Mouse (Mus musculus): ENCODE measurements at regions not wholly inside any gene's neighbourhood (a gene's known extent, or its start where the extent isn't known, plus 50 kb on each side); places are given as distances from the start of the nearest gene placed in this dataset.
"Not testable (repeated sequence)": the region's sequence is repeated elsewhere in the genome, so short reads cannot be mapped to it uniquely, and the experiment has no call there.

DNA sequence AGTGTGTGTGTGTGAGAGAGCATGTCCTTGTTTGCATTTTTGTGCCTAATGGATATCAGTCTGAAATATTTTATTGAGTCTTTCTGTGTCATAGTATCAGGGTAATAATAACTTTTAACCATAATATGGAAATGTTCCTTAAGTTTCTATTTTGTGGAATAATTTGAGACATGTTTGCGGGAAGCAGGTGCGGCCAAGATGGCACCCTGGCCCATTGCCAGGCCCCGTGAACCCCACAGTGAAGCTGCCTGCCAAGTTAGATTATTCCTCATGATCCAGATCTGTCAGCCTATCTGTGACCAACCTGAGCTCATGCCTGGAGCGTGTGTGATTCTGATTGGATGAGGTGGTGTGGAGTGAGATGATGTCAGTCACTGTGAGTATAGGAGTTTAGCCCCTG, 772.2 kb upstream of the Pou3f2 start:
- Histone ChIP-seq H3K4me2 (ENCODE audit: low read depth, low read length) (no peak overlapping the region), H3K27me3 (ENCODE audit: control insufficient read depth, insufficient read depth, low read length) (no peaks in the 10 kb centered on the region), H3K36me3 (replicated peaks; ENCODE audit: control insufficient read depth, insufficient read depth, low read length) (no peaks in the 10 kb centered on the region), H3K27ac (ENCODE audit: low read depth) (no peak overlapping the region), H3K9ac (replicated peaks; ENCODE audit: low read depth, low read length) (no peak overlapping the region), H3K4me3 (ENCODE audit: low read depth, low read length) (no peak overlapping the region), H3K9me3 (replicated peaks; ENCODE audit: control insufficient read depth, low read length) (no peaks in the 10 kb centered on the region), H3K4me1 (ENCODE audit: control insufficient read depth, insufficient read depth) (no peaks in the 10 kb centered on the region)
- ATAC-seq (ENCODE audit: insufficient read depth, low read depth), result no peak
- TF ChIP-seq EP300 (IDR thresholded peaks at IDR 0.05; ENCODE audit: low read depth), result no peak
- no peak for TF ChIP-seq CTCF (IDR thresholded peaks at IDR 0.05; ENCODE audit: low read depth)
- no peak for DNase-seq (ENCODE audit: low spot score)
- WGBS, result 82% methylated on average over 4 of the region's 4 CpGs

DNA sequence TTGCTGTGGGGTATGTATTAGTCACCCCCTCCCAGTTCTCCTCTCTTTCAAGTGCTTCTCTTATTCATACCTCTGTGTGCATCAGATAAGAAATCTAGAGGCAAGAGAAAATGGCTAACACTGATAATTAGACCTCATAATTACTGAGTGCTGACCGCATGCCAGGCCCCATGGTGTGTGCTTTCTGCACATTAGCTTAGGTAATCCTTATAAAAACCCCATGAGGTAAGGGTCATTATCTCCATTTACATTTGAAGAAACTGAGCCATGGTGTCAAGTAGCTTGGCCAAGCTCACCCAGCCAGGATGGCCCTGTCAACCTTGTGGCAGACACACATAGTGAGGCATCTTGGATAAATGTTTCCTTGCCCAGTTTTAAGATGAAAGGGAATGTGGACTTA, 746.8 kb upstream of the Pou3f2 start:
- TF ChIP-seq EP300 (IDR thresholded peaks at IDR 0.05; ENCODE audit: low read depth), result no peak
- no peak for TF ChIP-seq CTCF (IDR thresholded peaks at IDR 0.05; ENCODE audit: low read depth)
- Histone ChIP-seq H3K27ac (ENCODE audit: low read depth) (no peak overlapping the region), H3K9me3 (replicated peaks; ENCODE audit: control insufficient read depth, low read length) (no peaks in the 10 kb centered on the region), H3K36me3 (replicated peaks; ENCODE audit: control insufficient read depth, insufficient read depth, low read length) (no peaks in the 10 kb centered on the region), H3K27me3 (ENCODE audit: control insufficient read depth, insufficient read depth, low read length) (no peaks in the 10 kb centered on the region), H3K9ac (replicated peaks; ENCODE audit: low read depth, low read length) (no peak overlapping the region), H3K4me1 (ENCODE audit: control insufficient read depth, insufficient read depth) (no peaks in the 10 kb centered on the region), H3K4me2 (ENCODE audit: low read depth, low read length) (no peak overlapping the region), H3K4me3 (ENCODE audit: low read depth, low read length) (no peak overlapping the region)
- WGBS, result 40% methylated on average over 1 of the region's 1 CpGs
- ATAC-seq (ENCODE audit: insufficient read depth, low read depth) (no peak), DNase-seq (ENCODE audit: low spot score) (no peak)

DNA sequence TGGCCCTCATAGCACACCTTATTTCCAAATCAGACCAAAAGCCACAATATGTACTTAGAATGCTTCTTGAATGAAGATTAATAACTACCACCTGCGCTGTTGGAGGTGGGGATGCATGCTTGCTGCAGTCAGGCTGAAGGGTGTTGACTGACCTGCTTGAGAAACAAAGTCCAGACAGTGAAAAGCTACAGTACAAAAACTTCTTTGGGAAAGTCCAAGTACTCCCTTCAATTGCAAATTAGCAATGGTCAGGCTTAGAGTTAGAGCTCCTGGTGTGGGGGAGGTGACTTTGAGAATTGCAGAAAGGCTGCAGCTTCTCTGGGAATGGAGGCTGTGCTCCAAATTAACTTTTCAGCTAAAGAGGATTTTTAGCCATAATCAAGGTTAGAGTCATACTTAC, 706.6 kb upstream of the Pou3f2 start:
- 84% methylated on average over 1 of the region's 1 CpGs for WGBS
- not testable (repeated sequence) for ATAC-seq (ENCODE audit: insufficient read depth, low read depth)

DNA sequence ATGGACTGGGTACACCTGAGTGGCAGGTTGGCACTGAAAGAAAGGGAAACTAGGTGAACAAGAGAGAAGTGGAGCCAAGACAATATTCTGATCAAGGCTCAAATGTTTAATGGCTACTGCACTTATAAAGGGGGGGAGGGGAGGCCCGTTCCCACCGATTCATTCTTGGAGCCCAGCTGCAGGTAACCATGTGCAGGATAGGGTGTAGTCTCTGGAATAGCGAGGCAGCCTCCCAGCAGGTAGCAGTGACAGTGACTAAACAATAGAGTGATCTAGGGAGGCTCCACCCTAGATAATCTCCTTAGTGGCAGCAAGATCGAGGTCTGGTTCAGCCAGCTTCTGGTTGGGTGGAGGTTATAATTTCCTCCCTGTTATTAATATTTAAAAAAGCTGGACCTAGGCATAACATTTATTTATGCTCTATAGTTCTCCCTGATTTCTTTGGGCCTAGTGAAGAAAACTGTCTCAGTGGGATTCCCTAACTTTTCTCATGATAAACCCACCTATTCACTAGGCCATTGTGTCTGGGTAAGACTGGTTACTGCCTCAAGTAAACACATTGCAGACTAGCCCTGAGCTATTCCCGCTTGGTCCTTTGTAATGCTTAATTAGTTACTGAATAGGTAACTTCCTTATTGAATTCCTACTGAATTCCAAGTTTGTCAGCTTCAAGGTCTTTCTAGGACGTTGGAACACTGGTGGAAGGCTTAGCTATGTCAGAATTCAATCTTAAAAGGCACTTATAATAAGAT, 705.4 kb upstream of the Pou3f2 start:
- DNase-seq (ENCODE audit: low spot score) (no peak), ATAC-seq (ENCODE audit: insufficient read depth, low read depth) (no peak)
- TF ChIP-seq CTCF (IDR thresholded peaks at IDR 0.05; ENCODE audit: low read depth), result no peak
- TF ChIP-seq EP300 (IDR thresholded peaks at IDR 0.05; ENCODE audit: low read depth), result no peak
- no peaks in the 10 kb centered on the region for H3K4me1 ChIP-seq (ENCODE audit: control insufficient read depth, insufficient read depth)
- no peak overlapping the region for H3K4me2 ChIP-seq (ENCODE audit: low read depth, low read length)
- no peak overlapping the region for H3K9ac ChIP-seq (replicated peaks; ENCODE audit: low read depth, low read length)
- no peaks in the 10 kb centered on the region for H3K9me3 ChIP-seq (replicated peaks; ENCODE audit: control insufficient read depth, low read length)
- no peaks in the 10 kb centered on the region for H3K27me3 ChIP-seq (ENCODE audit: control insufficient read depth, insufficient read depth, low read length)
- 63% methylated on average over 6 of the region's 6 CpGs for WGBS
- no peak overlapping the region for H3K27ac ChIP-seq (ENCODE audit: low read depth)
- no peaks in the 10 kb centered on the region for H3K36me3 ChIP-seq (replicated peaks; ENCODE audit: control insufficient read depth, insufficient read depth, low read length)
- H3K4me3 ChIP-seq (ENCODE audit: low read depth, low read length), result no peak overlapping the region

More for the DNA sequence above, 706.6 kb upstream of the Pou3f2 start:
- not testable (repeated sequence) for H3K27ac ChIP-seq (ENCODE audit: low read depth); H3K4me1 ChIP-seq (ENCODE audit: control insufficient read depth, insufficient read depth); H3K9ac ChIP-seq (replicated peaks; ENCODE audit: low read depth, low read length); H3K4me3 ChIP-seq (ENCODE audit: low read depth, low read length); DNase-seq (ENCODE audit: low spot score); H3K4me2 ChIP-seq (ENCODE audit: low read depth, low read length); H3K9me3 ChIP-seq (replicated peaks; ENCODE audit: control insufficient read depth, low read length); H3K27me3 ChIP-seq (ENCODE audit: control insufficient read depth, insufficient read depth, low read length); H3K36me3 ChIP-seq (replicated peaks; ENCODE audit: control insufficient read depth, insufficient read depth, low read length)

DNA sequence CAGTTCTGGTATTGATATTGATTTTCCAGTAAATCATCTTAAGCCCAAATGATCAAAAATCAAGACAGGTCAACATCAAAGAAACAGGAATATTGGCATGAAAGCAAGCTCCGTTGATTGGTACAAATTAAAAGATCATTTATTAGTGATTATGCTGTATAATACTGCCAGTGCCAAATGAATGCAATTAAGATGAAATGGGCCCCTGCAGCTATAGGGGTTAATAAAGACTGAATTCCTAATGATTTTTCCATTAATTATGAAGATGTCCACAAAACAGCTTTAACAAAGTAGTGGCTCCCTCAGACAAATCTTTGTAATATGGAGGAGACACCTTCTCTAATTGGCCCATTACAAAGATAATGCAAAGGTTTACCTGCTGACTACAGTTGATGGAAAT, 685.6 kb upstream of the Pou3f2 start:
- H3K4me2 ChIP-seq (ENCODE audit: low read depth, low read length), result no peak overlapping the region
- 84% methylated on average over 1 of the region's 1 CpGs for WGBS
- TF ChIP-seq CTCF (IDR thresholded peaks at IDR 0.05; ENCODE audit: low read depth) (no peak), EP300 (IDR thresholded peaks at IDR 0.05; ENCODE audit: low read depth) (no peak)
- ATAC-seq (ENCODE audit: insufficient read depth, low read depth), result no peak
- H3K4me3 ChIP-seq (ENCODE audit: low read depth, low read length), result no peak overlapping the region
- no peak overlapping the region for H3K27ac ChIP-seq (ENCODE audit: low read depth)
- no peak overlapping the region for H3K9ac ChIP-seq (replicated peaks; ENCODE audit: low read depth, low read length)
- no peaks in the 10 kb centered on the region for H3K4me1 ChIP-seq (ENCODE audit: control insufficient read depth, insufficient read depth)
- H3K27me3 ChIP-seq (ENCODE audit: control insufficient read depth, insufficient read depth, low read length), result no peaks in the 10 kb centered on the region
- no peak for DNase-seq (ENCODE audit: low spot score)
- H3K36me3 ChIP-seq (replicated peaks; ENCODE audit: control insufficient read depth, insufficient read depth, low read length), result no peaks in the 10 kb centered on the region
- H3K9me3 ChIP-seq (replicated peaks; ENCODE audit: control insufficient read depth, low read length), result no peaks in the 10 kb centered on the region

DNA sequence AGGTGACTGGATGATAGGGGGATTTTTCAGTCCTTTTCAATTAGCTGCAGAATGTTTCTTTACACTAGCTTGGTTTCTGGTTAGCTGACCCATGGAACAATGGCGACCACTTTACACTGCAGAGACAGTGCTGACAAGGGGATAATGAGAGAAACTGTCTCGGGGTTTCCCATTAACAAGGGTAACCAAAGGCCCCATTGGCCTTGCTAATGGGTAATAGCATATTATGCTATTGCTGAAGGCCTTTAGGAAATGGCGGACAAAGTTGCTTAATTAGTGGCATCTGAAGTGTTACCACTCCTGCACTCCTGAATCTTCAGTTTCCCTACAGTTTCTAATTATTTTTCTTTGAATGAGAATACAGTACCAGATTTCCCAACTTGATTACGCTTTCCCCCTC, 685.2 kb upstream of the Pou3f2 start:
- no peak overlapping the region for H3K9ac ChIP-seq (replicated peaks; ENCODE audit: low read depth, low read length)
- DNase-seq (ENCODE audit: low spot score) (no peak), ATAC-seq (ENCODE audit: insufficient read depth, low read depth) (no peak)
- no peak overlapping the region for H3K27ac ChIP-seq (ENCODE audit: low read depth)
- H3K4me3 ChIP-seq (ENCODE audit: low read depth, low read length), result no peak overlapping the region
- WGBS, result 76% methylated on average over 4 of the region's 4 CpGs
- H3K27me3 ChIP-seq (ENCODE audit: control insufficient read depth, insufficient read depth, low read length), result no peaks in the 10 kb centered on the region
- H3K4me2 ChIP-seq (ENCODE audit: low read depth, low read length), result no peak overlapping the region
- H3K36me3 ChIP-seq (replicated peaks; ENCODE audit: control insufficient read depth, insufficient read depth, low read length), result no peaks in the 10 kb centered on the region
- no peaks in the 10 kb centered on the region for H3K9me3 ChIP-seq (replicated peaks; ENCODE audit: control insufficient read depth, low read length)
- TF ChIP-seq EP300 (IDR thresholded peaks at IDR 0.05; ENCODE audit: low read depth) (no peak), CTCF (IDR thresholded peaks at IDR 0.05; ENCODE audit: low read depth) (no peak)
- no peaks in the 10 kb centered on the region for H3K4me1 ChIP-seq (ENCODE audit: control insufficient read depth, insufficient read depth)
